Mouse (Mus musculus) limb, embryonic 12.5 days (tissue): ENCODE measurements around the gene Slc8a1. TPM values are rescaled to one million over a fixed set of nuclear protein-coding genes. Genes with fewer than 3 reads are reported as not detected.

ENCODE experiments used
- ATAC-seq: fragments of 200-750 bp; cut with Nextera tagmentation; 2 replicates; pipeline ENCODE4 v1.8.0; 2017; ENCODE audit warnings: low read depth, moderate TSS enrichment; ENCODE audit not compliant: insufficient number of reproducible peaks, insufficient read depth, low FRiP score, low TSS enrichment
- H3K27ac ChIP-seq: fragments of 300-500 bp; sonication (generic); 2 replicates; pipeline ENCODE4 v1.5.1; 2016; ENCODE audit warnings: mild to moderate bottlenecking, moderate library complexity
- H3K27me3 ChIP-seq: fragments of 300-500 bp; sonication (generic); 2 replicates; pipeline ENCODE4 v1.6.1; 2016; ENCODE audit warnings: mild to moderate bottlenecking, moderate library complexity
- H3K36me3 ChIP-seq: fragments of 300-500 bp; sonication (generic); 2 replicates; pipeline ENCODE4 v1.6.1; 2016; ENCODE audit warnings: mild to moderate bottlenecking, moderate library complexity
- H3K4me1 ChIP-seq: fragments of 300-500 bp; sonication (generic); replicated peaks from 2 replicates; pipeline ENCODE4 v1.6.1; 2016
- H3K4me2 ChIP-seq: fragments of 300-500 bp; sonication (generic); 2 replicates; pipeline ENCODE4 v1.6.1; 2016; ENCODE audit warnings: mild to moderate bottlenecking, moderate library complexity
- H3K4me3 ChIP-seq: fragments of 300-500 bp; sonication (generic); replicated peaks from 2 replicates; pipeline ENCODE4 v1.5.1; 2016; ENCODE audit warnings: mild to moderate bottlenecking
- H3K9ac ChIP-seq: fragments of 300-500 bp; sonication (generic); replicated peaks from 2 replicates; pipeline ENCODE4 v1.6.1; 2016; ENCODE audit warnings: mild to moderate bottlenecking, moderate library complexity
- H3K9me3 ChIP-seq: fragments of 300-500 bp; sonication (generic); 2 replicates; pipeline ENCODE4 v1.6.1; 2016; ENCODE audit warnings: mild to moderate bottlenecking, moderate library complexity
- WGBS: fragments of 180-500 bp; shearing (Covaris S2); methylation state at CpG from one replicate; pipeline ENCODE4 v1.1.7; 2016; 5-methylcytosine and 5-hydroxymethylcytosine counted together
- polyA plus RNA-seq: library from polyadenylated mRNA; unstranded; fragments of >200 nt; fragmentation: Nextera tagmentation; extraction: Ambion mirVana; gene quantifications from 2 replicates; pipeline ENCODE4 v1.2.1, GENCODE M21; 2016

Gene Slc8a1
- polyA plus RNA-seq, 1 experiment from 2014 or later = 6.1 TPM

DNA sequence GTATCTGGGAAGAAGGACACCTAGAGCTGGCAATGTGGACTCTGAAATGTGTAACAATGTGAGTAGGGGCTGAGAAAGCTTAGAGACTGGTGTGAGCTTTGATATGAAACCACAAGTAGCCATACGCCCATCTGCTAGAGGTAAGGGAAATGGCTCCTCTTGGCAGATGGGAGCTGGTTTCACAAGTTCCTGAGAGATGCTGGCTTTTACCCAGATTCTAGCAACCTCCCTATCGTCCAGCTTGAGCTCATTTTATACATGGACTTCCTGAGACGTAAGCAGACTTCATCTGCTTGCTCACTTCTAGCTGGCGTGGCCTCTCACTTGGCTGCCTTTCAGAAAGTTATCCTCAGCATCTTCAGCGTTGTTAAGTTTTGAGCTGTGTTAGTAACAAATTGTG, 119.7 kb downstream of the Slc8a1 start:
- no peak for ATAC-seq
- 83% methylated on average over 5 of the region's 5 CpGs for WGBS

DNA sequence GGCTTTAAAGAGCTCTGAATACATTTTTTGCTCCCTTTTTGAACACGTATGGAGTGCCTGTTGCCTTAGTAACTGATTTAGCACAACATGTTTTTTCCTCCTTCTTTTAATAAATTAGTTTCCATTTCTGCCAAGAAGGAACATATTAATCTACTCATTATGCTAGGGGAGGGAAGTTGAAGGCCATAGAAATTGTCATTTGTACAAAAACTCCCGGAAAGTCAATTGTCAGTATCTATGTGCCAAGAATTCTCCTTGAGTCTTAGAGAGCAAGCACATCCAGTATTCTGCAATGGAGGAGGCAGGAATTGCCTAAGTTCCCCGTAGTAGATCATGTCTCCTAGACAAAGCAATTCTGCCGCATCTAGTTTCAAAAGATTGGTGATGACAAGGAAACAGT, 121.9 kb downstream of the Slc8a1 start:
- 93% methylated on average over 4 of the region's 4 CpGs for WGBS
- no peaks in the 10 kb centered on the region for H3K36me3 ChIP-seq

More for the DNA sequence above, 119.7 kb downstream of the Slc8a1 start:
- Histone ChIP-seq H3K9ac (no peak overlapping the region), H3K9me3 (0 out of 2 replicates have a peak, but pooled peaks cover 3% of the 10 kb centered on the region), H3K27me3 (no peaks in the 10 kb centered on the region), H3K27ac (no peak overlapping the region), H3K4me2 (no peak overlapping the region), H3K36me3 (no peaks in the 10 kb centered on the region), H3K4me3 (no peak overlapping the region), H3K4me1 (no peaks in the 10 kb centered on the region)

DNA sequence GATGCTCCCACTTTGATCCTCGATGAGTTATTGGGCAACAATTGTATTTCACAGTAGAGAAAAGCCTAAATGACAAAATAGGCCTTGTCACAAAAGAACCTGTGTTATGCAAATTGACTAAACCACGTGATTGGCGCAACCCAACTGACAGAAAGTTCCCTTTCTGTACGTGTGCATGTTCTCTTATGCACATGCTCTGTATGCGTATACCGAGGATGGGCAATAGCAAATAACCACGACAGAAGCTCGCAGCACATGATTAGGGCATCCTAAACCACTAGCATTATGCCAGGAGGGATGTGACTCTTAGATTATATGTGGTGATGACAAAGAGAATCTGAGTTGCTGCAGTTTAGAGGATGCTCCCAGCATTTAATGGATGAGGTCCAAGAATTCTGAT, 122.8 kb downstream of the Slc8a1 start:
- Histone ChIP-seq H3K27me3 (no peaks in the 10 kb centered on the region), H3K4me3 (no peak overlapping the region), H3K4me1 (no peaks in the 10 kb centered on the region), H3K9me3 (0 out of 2 replicates have a peak, but pooled peaks cover 3% of the 10 kb centered on the region), H3K36me3 (no peaks in the 10 kb centered on the region), H3K27ac (no peak overlapping the region), H3K4me2 (no peak overlapping the region), H3K9ac (no peak overlapping the region)
- 95% methylated on average over 8 of the region's 8 CpGs for WGBS
- ATAC-seq = no peak

More for the DNA sequence above, 121.9 kb downstream of the Slc8a1 start:
- Histone ChIP-seq H3K27me3 (no peaks in the 10 kb centered on the region), H3K9me3 (0 out of 2 replicates have a peak, but pooled peaks cover 3% of the 10 kb centered on the region), H3K4me3 (no peak overlapping the region), H3K9ac (no peak overlapping the region), H3K4me1 (no peaks in the 10 kb centered on the region), H3K4me2 (no peak overlapping the region), H3K27ac (no peak overlapping the region)
- ATAC-seq = no peak

DNA sequence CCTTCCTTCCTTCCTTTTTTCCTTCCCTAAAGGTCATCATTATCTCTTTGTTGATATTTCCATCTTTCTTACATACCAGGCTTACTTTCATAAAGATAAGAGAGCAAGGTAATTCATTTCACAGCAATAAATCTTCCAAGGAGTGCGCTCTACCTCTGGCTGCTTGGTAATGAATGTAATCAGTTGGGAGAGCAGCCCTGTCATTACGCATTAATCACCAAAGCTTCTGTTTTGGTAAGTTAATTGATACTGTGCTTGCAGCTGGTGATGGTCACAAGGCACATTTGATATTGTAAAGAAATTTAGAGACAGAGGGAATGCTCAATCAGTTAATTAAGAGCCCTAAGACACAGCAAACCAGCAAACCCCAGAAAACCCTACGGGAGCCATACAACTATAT, 130.7 kb downstream of the Slc8a1 start:
- Histone ChIP-seq H3K4me1 (0 out of 2 replicates have a peak, but pooled peaks cover 5% of the 10 kb centered on the region), H3K9ac (no peak overlapping the region), H3K36me3 (no peaks in the 10 kb centered on the region), H3K9me3 (no peaks in the 10 kb centered on the region), H3K4me2 (no peak overlapping the region), H3K27me3 (no peaks in the 10 kb centered on the region), H3K27ac (no peak overlapping the region), H3K4me3 (no peak overlapping the region)
- 78% methylated on average over 3 of the region's 3 CpGs for WGBS
- ATAC-seq = no peak

DNA sequence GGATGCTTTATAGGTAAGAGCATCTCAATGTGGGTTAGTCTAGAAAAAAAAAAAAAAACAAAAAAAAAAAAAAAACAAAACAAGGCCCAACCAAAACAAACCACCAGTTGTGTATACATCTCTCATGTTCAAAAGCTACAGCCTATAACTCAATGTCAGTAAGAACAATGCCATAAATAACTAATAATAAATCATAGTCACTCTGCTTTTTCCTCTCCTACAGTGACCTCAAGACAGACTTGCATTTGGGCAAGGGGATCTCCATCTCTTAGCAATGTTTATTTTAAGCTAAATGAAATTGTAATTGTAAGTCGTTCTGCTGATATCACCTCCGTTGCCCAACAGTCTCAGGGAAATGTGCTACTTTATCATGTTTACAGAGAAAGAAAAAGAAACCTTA, 132.1 kb downstream of the Slc8a1 start:
- H3K9me3 ChIP-seq = no peaks in the 10 kb centered on the region
- H3K9ac ChIP-seq = no peak overlapping the region
- 62% methylated on average over 2 of the region's 2 CpGs for WGBS
- no peak overlapping the region for H3K27ac ChIP-seq
- H3K4me3 ChIP-seq = no peak overlapping the region
- H3K4me1 ChIP-seq = 0 out of 2 replicates have a peak, but pooled peaks cover 5% of the 10 kb centered on the region
- no peak overlapping the region for H3K4me2 ChIP-seq
- H3K36me3 ChIP-seq = no peaks in the 10 kb centered on the region
- no peaks in the 10 kb centered on the region for H3K27me3 ChIP-seq
- no peak for ATAC-seq

DNA sequence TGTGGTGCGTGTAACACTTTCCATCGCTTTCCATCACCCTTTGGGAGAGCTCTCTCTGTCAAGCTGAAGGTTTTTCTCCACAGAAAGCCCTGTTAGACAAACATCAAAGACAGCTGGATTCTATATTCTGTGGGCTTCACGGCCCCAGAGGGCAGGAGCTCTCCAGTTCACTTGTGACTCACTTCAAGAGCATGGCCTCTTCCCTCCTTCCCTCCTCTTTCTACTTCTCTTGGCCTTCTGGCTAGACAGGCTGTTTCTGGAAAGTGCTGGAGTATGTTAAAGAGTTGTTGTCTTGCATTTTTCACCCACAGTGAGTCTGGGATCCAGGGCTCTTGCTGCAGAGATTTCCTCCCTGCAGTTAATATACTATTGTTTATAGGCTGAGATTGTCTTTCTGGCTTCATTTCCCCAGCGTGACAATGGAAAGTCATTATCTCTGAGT, 132.9 kb downstream of the Slc8a1 start:
- Histone ChIP-seq H3K27ac (no peak overlapping the region), H3K9ac (no peak overlapping the region), H3K4me1 (0 out of 2 replicates have a peak, but pooled peaks cover 5% of the 10 kb centered on the region), H3K4me3 (no peak overlapping the region), H3K36me3 (no peaks in the 10 kb centered on the region), H3K27me3 (no peaks in the 10 kb centered on the region), H3K9me3 (no peaks in the 10 kb centered on the region), H3K4me2 (no peak overlapping the region)
- ATAC-seq = no peak
- WGBS = 52% methylated on average over 4 of the region's 4 CpGs

DNA sequence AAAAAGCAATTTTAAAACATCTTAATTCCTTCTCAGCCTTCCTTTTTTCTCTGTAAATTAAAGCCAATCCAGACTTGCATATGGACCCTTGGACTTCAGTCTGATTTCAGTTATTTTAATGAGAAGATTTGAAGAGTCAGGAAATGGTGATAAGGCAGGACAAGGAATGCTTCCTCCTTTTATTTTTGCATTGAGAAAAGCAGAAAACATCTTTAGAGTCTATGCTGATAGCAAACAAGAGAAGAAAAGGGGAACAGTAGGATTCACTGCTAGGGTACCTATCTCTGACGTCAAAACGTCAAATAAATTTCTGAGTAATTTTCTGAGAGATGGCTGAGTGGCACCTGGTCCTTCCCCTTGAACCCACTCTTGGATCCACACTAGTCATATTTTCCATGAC, 139.1 kb downstream of the Slc8a1 start:
- ATAC-seq = no peak
- 94% methylated on average over 2 of the region's 2 CpGs for WGBS
- Histone ChIP-seq H3K9ac (no peak overlapping the region), H3K36me3 (no peaks in the 10 kb centered on the region), H3K27me3 (no peaks in the 10 kb centered on the region), H3K27ac (no peak overlapping the region), H3K4me3 (no peak overlapping the region), H3K4me2 (no peak overlapping the region), H3K9me3 (no peaks in the 10 kb centered on the region), H3K4me1 (no peaks in the 10 kb centered on the region)

DNA sequence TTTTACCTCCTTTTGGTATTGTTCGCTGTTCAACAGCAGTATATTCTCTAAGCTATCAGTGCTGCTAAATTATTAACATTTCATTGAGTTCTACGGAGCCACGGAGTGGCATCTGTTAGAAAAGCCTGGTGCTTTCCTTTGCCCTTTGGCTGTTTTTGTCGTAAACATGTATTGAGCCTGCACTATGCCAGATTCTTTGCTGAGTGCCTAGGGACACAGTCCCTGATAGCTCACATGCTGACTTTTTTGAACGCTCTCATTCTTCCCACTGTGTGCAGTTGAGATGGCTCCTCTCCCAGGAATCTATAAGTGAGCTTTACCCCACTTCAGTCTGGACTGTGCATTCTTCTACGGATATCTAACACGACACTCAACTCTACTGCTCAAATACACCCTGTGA, 148.4 kb downstream of the Slc8a1 start:
- no peak for ATAC-seq
- no peaks in the 10 kb centered on the region for H3K9me3 ChIP-seq
- no peak overlapping the region for H3K4me2 ChIP-seq
- no peak overlapping the region for H3K27ac ChIP-seq
- no peak overlapping the region for H3K9ac ChIP-seq
- no peaks in the 10 kb centered on the region for H3K36me3 ChIP-seq
- H3K27me3 ChIP-seq = no peaks in the 10 kb centered on the region
- H3K4me1 ChIP-seq = no peaks in the 10 kb centered on the region
- H3K4me3 ChIP-seq = no peak overlapping the region
- WGBS = 66% methylated on average over 7 of the region's 7 CpGs

DNA sequence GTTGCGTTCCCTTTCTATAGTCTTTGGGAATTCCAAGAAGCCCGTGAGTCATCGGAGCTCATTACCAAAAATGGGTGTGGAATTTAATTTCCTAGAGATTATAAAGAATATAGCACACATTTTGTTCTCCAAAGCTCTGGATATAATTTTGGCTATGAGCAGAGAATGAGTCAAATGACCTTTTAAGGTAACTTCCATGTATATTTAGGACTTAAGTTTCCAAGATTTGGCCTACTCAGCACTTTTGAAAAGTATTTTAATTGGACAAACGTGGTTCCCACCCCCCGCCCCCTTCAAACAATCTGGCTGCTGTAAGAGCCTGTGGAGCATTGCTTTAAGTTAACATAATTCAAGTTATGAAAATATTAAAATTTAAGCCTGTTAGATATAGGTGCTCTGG, 151.4 kb downstream of the Slc8a1 start:
- ATAC-seq = no peak
- WGBS = 88% methylated on average over 5 of the region's 5 CpGs
- no peaks in the 10 kb centered on the region for H3K4me1 ChIP-seq

DNA sequence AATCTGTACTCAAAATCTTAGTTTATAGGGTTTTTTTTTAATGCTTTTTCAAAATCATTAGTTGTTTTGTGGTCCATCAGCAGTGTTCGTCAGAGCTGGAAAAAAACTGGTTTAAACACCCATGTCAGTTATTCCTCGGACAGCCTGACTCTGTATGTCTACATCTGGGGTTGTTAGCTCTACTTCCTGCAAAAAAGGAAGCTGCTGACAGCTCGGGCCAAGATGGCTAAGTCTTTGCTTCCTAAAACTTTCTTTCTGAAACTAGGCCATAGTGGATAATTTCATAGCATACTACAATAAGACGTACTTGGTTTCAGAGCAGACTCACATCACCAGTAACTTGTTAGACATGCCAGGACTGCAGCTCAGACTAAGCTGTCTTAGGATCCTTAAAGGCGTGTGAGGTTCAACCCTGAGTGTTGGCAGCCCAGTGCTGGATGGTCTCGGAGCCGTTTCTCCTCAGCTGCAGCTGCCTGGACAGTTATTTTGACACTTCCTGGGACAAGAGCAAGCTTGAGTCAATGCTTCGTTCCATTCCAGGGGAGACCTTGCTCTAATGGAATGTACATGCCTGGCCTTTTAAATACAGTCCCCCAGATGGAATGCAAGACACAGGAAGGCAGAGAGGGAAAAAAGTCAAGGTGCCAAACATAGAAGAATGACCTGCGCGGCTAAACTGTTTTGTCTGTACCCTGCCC, 158.3 kb downstream of the Slc8a1 start:
- Histone ChIP-seq H3K27ac (no peak overlapping the region), H3K4me2 (no peak overlapping the region), H3K4me1 (peaks cover 10% of the 10 kb centered on the region), H3K27me3 (no peaks in the 10 kb centered on the region), H3K9me3 (no peaks in the 10 kb centered on the region), H3K4me3 (no peak overlapping the region), H3K9ac (no peak overlapping the region), H3K36me3 (no peaks in the 10 kb centered on the region)
- 68% methylated on average over 10 of the region's 10 CpGs for WGBS
- ATAC-seq = no peak

More for the DNA sequence above, 151.4 kb downstream of the Slc8a1 start:
- Histone ChIP-seq H3K27ac (no peak overlapping the region), H3K27me3 (no peaks in the 10 kb centered on the region), H3K9ac (no peak overlapping the region), H3K36me3 (no peaks in the 10 kb centered on the region), H3K4me3 (no peak overlapping the region), H3K4me2 (no peak overlapping the region), H3K9me3 (no peaks in the 10 kb centered on the region)

DNA sequence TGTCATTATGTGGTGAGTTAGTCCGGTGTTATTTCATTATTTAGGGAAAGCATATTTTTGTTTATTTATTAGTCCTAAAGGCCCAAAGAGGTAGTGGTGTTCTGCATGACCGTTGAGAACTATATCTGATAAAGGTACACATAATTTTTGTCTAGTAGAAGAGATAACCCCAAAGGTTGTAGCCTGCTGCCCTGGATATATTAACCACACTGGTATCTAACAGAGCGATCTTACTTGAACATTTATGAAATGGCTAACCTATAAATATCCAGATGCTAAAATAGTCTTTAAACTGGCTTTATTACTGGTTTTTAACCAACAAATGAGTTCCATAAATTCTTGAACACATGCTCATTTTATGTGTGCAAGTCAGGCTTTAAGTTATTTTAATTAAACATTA, 161.3 kb downstream of the Slc8a1 start:
- 83% methylated on average over 3 of the region's 3 CpGs for WGBS
- no peak for ATAC-seq

More for the DNA sequence above, 161.3 kb downstream of the Slc8a1 start:
- no peaks in the 10 kb centered on the region for H3K9me3 ChIP-seq
- H3K9ac ChIP-seq = no peak overlapping the region
- no peak overlapping the region for H3K4me3 ChIP-seq
- H3K36me3 ChIP-seq = no peaks in the 10 kb centered on the region
- H3K4me1 ChIP-seq = peaks cover 11% of the 10 kb centered on the region
- H3K4me2 ChIP-seq = no peak overlapping the region
- H3K27me3 ChIP-seq = no peaks in the 10 kb centered on the region
- H3K27ac ChIP-seq = no peak overlapping the region
